Mouse (Mus musculus): ENCODE measurements around the gene Gm44965.
"Not testable (repeated sequence)": the region's sequence is repeated elsewhere in the genome, so short reads cannot be mapped to it uniquely, and the experiment has no call there.

Gene Gm44965

GRCm38 (mm10) chr6:48581257-48581656, 12.5 kb upstream of the Gm44965 start:
- no peak for DNase-seq

DNA sequence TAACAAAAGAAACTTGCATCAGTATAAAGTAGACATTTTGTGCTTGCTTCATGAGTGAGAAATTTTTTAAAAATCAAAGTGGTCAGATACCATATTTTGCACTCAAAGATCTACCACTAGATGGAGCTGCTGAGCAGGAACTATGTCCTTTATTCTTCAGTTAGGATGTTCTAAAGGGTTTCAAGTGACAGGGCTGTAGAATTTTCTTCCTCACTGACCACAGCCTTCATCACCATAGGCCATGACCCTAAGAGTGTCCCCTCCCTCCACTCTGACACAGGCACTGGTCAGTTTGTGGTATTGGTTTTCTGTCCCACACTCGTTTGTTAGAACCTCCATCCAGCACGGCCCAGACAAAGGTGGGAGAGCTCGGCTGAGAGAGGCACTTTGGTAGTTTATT, 11.7 kb upstream of the Gm44965 start:
- peak; percentile 63 to 64 for DNase-seq

GRCm38 (mm10) chr6:48589194-48589750, 4.5 kb upstream of the Gm44965 start, which contains the start of gene Gm45021:
TSS of gene Gm45021 (plus strand) at chr6:48589610.
- no peak for DNase-seq

DNA sequence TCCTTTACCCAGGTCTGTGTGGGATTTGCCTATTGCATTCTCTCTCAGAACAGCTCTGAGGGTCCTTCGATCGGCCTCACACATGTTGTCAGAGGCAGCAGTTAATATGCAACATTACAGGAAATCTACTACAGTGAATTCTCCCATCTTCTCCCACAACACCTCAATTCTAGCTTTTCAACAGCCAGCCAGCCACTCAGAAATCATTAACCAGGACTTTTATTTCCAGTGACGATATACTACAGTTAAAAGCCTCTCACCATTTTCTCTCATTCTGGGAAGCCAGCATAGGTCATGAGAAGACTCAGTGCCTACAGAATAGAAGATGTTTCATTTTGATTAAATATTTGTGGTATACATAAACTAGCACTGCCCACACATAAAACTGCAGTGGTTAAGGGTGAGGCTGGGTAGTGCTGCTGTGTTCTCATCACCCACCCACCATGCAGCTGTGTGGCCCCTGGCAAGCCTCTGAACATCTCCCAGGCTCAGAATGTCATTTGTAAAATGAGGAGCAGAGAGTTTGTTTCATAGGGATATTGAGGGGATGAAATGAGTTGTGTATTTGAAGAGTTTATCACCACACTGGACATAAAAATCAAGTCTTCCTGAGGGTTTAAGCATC, 2.4 kb upstream of the Gm44965 start:
- peak in 1 of 2 experiments; percentile 52 for DNase-seq

GRCm38 (mm10) chr6:48591871-48592270, 1.9 kb upstream of the Gm44965 start:
- DNase-seq = no peak

DNA sequence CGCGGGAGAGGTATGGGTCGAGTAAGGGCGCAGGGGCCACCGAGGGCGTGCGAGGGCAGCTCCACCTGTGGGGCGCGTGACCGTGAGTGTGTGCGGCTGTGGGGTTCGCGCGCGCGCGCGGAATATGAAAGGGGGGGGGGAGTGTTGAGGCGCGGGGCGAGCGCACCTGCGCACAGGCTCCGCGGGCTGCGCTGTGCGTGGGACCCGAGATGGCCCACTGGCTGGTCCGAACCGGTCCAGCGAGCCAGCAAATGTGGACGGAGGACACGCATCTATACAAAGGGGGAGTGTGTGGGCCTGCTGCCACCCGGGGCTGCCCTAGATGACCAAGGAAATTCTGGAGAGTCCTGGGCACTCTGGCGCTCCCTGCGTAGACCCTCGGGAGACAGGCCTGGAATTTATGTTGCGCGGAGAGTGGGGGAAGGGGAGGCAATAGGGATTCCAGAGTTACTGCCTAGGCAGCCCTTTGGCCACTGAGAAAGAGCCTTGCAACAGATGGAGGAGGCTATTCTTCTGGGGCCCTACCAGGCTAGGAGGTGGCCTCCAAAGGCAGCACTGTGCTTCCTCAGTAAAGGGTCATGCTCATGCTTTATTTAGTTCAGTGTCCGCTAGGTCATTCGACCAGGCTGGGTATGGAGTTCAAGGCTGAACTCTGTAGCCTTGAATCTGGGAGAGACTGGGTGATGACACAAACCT, 450 bp downstream of the Gm44965 start:
- peak; percentile 68 to 69 for DNase-seq

DNA sequence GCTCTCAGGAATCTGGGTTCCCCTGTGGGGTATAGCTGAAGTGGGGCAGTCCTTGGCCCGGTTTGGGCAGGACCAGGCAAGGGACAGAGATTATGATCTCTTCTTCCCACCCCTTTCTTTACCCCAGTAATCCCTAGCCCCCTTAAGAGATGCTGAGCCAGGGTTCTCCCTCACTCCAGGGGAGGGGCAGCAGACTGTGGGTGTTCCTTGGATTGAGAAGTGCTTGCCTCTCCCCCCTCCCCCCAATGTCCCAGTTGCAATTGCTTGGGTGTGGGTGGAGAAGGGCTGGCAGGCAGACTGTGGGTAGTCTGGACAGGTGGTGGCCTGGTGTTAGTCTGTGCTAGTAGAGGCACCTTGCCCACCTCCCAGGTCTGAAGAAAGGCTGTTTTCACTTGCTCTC, 1.5 kb downstream of the Gm44965 start:
- DNase-seq = peak; percentile 57

- no peak for DNase-seq
Measured at GRCm38 (mm10) chr6:48596545-48597232, 2.9 kb downstream of the Gm44965 start.

- no peak for DNase-seq
Measured at GRCm38 (mm10) chr6:48597233-48597625, 3.5 kb downstream of the Gm44965 start.

DNA sequence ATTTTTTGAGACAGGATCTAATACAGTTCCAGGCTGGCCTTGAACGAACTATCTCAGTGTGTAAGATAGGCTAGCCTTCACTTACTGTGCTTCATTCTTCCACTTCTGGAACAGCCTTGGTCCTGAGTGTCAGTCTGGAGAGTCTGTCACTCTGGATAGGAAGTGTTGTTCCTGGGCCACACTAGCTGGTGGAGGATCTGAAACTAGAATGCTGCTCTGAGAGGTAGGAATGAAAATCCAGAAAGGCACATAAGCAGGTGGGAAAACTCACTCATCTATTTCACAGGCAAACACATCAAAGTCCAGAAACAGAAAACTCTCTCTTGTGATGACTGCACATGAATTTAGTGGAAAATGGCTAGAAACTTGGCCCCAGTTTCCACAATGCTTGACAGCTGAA, 6.9 kb downstream of the Gm44965 start:
- no peak for DNase-seq

DNA sequence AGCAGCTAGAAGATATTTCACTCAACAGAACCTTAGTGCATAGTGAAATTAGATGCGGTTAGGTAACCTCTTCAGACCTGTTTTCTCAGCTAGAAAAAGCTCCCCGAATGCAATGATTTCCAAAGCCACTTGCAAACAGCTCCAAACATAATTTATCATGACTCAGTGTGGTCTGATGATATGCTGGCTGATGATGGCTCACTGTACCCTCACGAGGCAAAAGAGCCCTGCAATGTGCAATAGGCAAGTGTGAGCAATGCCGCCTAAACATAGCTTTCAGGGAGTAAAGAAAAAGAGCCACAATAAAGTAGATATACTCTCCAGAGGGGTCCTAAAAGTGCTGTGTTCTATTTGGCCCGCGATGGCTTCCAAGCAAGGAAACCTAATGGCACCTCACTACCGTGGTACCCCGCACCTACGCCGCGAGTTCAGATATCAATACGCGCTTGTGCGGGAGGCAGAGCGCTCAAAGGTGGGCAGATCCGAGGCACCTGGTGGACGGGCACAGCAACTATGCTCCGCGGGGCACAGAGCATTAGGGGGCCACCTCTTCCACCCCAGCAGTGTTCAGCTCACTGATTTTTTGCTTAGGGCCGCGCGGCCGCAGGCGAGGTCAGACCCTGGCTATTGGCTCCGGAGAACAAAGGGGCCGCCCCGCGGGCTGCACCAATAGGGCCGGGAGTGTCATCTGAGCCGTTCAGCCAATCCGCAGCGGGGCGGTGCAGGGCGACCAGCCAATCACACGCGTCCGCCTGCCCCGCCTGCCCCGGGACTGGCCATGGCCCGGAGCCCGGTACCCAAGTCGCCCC, 7.7 kb downstream of the Gm44965 start, which contains the start of gene Zfp775:
Gene Zfp775 (plus strand): TSS at position 793 of the 809 bp plus-strand sequence.
- DNase-seq = peak; percentile 99

DNA sequence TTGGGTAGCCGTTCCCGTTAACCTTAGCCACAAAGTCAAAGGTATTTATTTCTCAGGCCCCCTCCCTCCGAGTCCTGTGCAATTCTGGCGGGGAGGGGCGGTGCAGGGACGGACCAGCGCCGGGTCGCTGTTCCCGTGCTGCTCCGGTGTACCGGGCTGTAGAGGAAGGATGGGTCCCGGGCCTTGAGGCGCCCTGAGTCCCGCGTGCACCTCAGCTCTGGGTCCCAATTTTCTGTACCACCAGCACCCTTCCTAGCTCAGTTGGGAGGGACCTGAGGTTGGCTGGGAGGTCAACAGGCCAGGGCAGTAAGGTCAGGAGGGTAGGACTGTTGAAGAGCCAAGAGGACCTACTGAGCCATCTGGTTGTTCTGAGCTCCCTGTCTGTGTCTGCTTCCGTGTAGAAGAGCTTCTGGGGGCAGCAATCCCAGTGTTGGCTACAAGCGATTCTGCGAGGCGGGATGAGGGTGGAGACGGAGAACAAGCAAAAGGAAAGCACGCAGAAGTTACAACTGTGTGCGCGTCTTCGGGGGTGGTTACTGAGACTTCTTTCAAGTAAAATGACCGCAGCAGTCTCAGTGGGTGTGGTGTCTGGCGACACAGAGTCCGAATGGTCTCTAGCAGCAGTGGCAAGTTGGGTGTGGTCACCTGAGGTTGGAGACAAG, 8.5 kb downstream of the Gm44965 start:
- DNase-seq = peak; percentile 43 to 61

- no peak for DNase-seq
Measured at GRCm38 (mm10) chr6:48608124-48608523, 14.4 kb downstream of the Gm44965 start.

DNA sequence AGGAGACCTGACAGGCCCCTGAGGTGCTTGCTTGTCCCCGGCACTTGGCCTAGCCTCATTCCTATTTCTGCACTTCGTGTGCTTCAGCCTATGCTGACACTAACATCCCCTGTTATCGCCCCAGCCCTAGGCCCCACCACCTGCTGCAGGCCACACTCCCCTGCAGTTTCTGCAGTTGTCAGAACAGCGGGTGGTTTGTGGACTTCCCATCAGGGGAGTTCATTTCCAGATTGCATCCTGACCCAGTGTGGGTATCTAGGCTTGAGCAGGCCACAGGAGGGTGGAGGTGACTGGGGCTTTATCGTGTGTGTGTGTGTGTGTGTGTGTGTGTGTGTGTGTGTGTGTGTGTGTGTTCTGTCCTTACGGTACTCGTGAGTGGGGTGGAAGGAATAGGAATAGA, 15.8 kb downstream of the Gm44965 start:
- DNase-seq = no peak

DNA sequence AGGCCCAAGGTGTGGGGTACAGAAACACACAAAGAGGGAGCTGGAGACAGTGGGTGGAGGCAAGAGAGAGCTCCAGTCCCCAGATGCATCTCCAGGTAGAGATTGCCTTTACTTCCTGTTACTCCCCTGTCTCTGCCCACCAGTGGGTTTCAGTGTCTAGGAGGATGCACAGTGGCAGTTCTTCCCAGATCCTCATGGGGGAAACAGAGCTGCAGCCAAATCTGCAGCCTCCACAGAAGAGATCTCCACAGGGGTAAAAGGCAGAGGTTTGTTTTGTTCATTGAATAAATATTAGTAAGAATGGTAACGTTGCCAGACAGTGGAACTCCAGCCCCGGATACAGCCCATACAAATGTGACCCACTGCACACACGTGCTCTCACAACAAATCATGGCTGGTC, 16.9 kb downstream of the Gm44965 start:
- no peak for DNase-seq

DNA sequence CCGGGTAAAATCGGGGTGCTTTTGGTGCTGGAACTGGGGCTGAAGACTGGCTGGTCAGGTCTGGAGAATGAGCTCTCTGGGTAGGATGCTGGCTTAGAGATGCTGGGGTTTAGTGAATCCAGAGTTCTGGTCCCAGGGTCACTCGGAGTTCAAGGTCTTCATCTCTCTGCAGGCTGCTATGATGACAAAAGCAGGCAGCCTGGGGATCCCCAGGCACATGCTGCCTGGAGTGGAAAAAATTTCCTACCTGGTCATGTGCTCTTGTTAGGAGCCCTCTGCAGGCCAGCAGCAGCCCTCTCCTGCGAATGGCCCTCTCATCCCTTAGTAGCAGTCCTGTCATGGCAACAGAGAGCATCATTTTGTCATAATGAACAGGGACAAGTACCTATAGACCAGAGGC, 19.7 kb downstream of the Gm44965 start:
- DNase-seq = no peak

DNA sequence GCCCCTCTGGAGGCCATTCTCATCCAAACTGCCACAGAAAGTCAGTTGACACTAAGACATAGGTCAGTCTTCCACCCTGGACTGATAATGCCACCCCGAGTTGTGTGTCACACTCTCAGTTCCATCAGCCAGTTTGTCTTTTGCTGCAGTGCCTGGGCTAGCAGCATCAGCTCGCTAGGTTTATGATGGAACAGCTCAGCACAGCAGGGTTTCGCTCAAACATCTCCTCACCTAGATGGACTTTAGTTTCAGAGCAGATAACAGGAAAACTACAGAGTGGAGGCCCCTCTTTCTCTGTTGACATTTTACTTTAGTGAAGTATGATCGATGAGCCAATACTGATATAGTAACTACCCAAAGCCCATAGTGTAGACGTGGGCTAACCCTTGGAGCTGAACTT, 21.0 kb downstream of the Gm44965 start:
- no peak for DNase-seq

DNA sequence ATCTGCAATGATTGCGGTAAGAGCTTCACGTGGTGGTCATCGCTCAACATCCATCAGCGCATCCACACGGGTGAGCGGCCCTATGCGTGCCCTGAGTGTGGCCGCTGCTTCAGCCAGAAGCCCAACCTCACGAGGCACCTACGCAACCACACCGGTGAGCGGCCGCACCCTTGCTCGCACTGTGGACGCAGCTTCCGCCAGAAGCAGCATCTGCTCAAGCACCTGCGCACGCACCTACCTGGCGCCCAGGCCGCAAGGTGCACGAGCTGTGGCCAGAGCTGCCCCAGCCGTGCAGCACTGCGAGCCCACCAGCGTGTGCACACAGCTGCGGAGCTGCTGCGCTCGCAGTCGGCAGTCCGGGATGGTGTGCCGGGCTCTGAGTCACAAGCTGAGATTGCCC, 26.3 kb downstream of the Gm44965 start:
- no peak for DNase-seq

- DNase-seq = not testable (repeated sequence)
Measured at GRCm38 (mm10) chr6:48622186-48622843, 28.6 kb downstream of the Gm44965 start.

- DNase-seq = no peak
Measured at GRCm38 (mm10) chr6:48623460-48623859, 29.7 kb downstream of the Gm44965 start.

GRCm38 (mm10) chr6:48626464-48626863, 32.7 kb downstream of the Gm44965 start, which contains the start of gene AI854703:
TSS of gene AI854703 (plus strand) at chr6:48626764.
- no peak for DNase-seq

Measured in kidney, postnatal 36 days (tissue).